Mouse (Mus musculus): Measurements from ENCODE around the gene Nmnat2. TPM values are rescaled to one million over a fixed set of nuclear protein-coding genes. Genes with fewer than 3 reads are reported as not detected.

Nmnat2 gene
- total and polyA plus RNA-seq, 3 experiments, result 1.3 to 2.8 TPM; not detected in 1

- TF ChIP-seq ZNF384 (IDR thresholded peaks at IDR 0.05; ENCODE audit: low read depth, low read length), result no peak
- peak; percentile 41; the same call in 1 of the 2 replicates for TF ChIP-seq TCF12 (IDR thresholded peaks at IDR 0.05; ENCODE audit: low read depth, low read length)
- TF ChIP-seq ZC3H11A (IDR thresholded peaks at IDR 0.05; ENCODE audit: low read depth, low read length), result no peak
- peak; percentile 50; the same call in 1 of the 2 replicates for TF ChIP-seq ETS1 (IDR thresholded peaks at IDR 0.05; ENCODE audit: low read depth, low read length)
- TF ChIP-seq MAFK (IDR thresholded peaks at IDR 0.05; ENCODE audit: borderline replicate concordance, low read depth, low read length), result no peak
- peak; percentile 56; the same call in 1 of the 2 replicates for TF ChIP-seq RCOR1 (IDR thresholded peaks at IDR 0.05; ENCODE audit: low read depth, low read length)
- TF ChIP-seq SIN3A (IDR thresholded peaks at IDR 0.05; ENCODE audit: low read length), result peak; percentile 52; the same call in 1 of the 2 replicates
- no peak for TF ChIP-seq MAX (IDR thresholded peaks at IDR 0.05; ENCODE audit: low read length)
- TF ChIP-seq NELFE (IDR thresholded peaks at IDR 0.05; ENCODE audit: low read depth, low read length), result 0 out of 2 replicates have a peak, but pooled peaks have one; percentile 23
- no peak for TF ChIP-seq CTCF (IDR thresholded peaks at IDR 0.05 in 2 of 3, conservative IDR thresholded peaks at IDR 0.05 in 1 of 3; ENCODE audit: control insufficient read depth in 1 of 3, insufficient read depth in 1 of 3, low read depth in 2 of 3, low read length in 3 of 3, poor library complexity in 1 of 3, severe bottlenecking in 1 of 3)
- TF ChIP-seq MYB (IDR thresholded peaks at IDR 0.05; ENCODE audit: low read depth, low read length), result no peak
- no peak for TF ChIP-seq MXI1 (IDR thresholded peaks at IDR 0.05; ENCODE audit: low read depth, low read length)
- TF ChIP-seq GATA1 (IDR thresholded peaks at IDR 0.05; ENCODE audit: low read depth, low read length), result no peak
- TF ChIP-seq USF2 (IDR thresholded peaks at IDR 0.05; ENCODE audit: borderline replicate concordance in 1 of 2, insufficient read depth in 1 of 2, low read depth in 1 of 2, low read length in 2 of 2), result no peak
- TF ChIP-seq EP300 (IDR thresholded peaks at IDR 0.05; ENCODE audit: low read depth in 1 of 2, low read length in 2 of 2), result peak in 1 of 2 experiments; percentile 43; a peak in 1 of 4 replicates
- TF ChIP-seq JUND (IDR thresholded peaks at IDR 0.05; ENCODE audit: low read depth, low read length), result no peak
- TF ChIP-seq KAT2A (conservative IDR thresholded peaks at IDR 0.05; ENCODE audit: low read depth, low read length), result no peak
Observed at GRCm38 (mm10) chr1:153006054-153006453, 51.3 kb downstream of the Nmnat2 start (continued).

- Histone ChIP-seq H3K36me3 (ENCODE audit: control insufficient read depth in 1 of 2, insufficient read depth in 2 of 2, low read length in 2 of 2) (peaks cover 0 to 53% of the 10 kb centered on the region in 2 experiments; a peak in 2 of 4 replicates), H3K4me1 (ENCODE audit: control insufficient read depth in 1 of 2, insufficient read depth in 2 of 2, low read length in 2 of 2) (peaks cover 26 to 61% of the 10 kb centered on the region in 2 experiments), H3K4me3 (ENCODE audit: control insufficient read depth in 1 of 2, insufficient read depth in 1 of 2, low read depth in 2 of 2, low read length in 2 of 2) (peak overlapping the region; percentile 19 to 34), H3K9ac (ENCODE audit: control insufficient read depth, low read depth, low read length, poor library complexity, severe bottlenecking) (peak overlapping the region; percentile 62), H3K9me3 (replicated peaks; ENCODE audit: insufficient read depth, low read length) (no peaks in the 10 kb centered on the region), H3K27ac (ENCODE audit: control insufficient read depth, low read depth, low read length) (peak overlapping the region; percentile 87), H3K27me3 (ENCODE audit: control insufficient read depth in 1 of 2, insufficient read depth in 2 of 2, low read length in 2 of 2) (no peaks in the 10 kb centered on the region), H3K79me2 (ENCODE audit: control insufficient read depth, insufficient read depth, low read length, poor library complexity) (peaks cover 2% of the 10 kb centered on the region; the same call in 1 of the 2 replicates)
- DNase-seq (ENCODE audit: low read depth, low spot score), result no peak
- TF ChIP-seq USF1 (IDR thresholded peaks at IDR 0.05; ENCODE audit: low read depth, low read length), result peak; percentile 68
- no peak for TF ChIP-seq KAT2A (conservative IDR thresholded peaks at IDR 0.05; ENCODE audit: low read depth, low read length)
- TF ChIP-seq GATA1 (IDR thresholded peaks at IDR 0.05; ENCODE audit: low read depth, low read length), result no peak
Observed at GRCm38 (mm10) chr1:153006761-153007160, 52.0 kb downstream of the Nmnat2 start.

Data from MEL (cell line).